Mouse (Mus musculus) liver, adult 2 months (tissue): ENCODE measurements around the gene Wdr35.

Source experiments
- CTCF ChIP-seq: fragments of 200-500 bp; IDR thresholded peaks from 2 replicates; pipeline ENCODE4 v1.5.1; 2011; ENCODE audit warnings: low read depth, low read length, control low read depth
- POLR2A ChIP-seq: fragments of 200-500 bp; IDR thresholded peaks from 2 replicates; pipeline ENCODE4 v1.6.1; 2011; ENCODE audit warnings: low read length, control low read depth; ENCODE audit not compliant: insufficient read depth; ENCODE audit errors: extremely low read depth

DNA sequence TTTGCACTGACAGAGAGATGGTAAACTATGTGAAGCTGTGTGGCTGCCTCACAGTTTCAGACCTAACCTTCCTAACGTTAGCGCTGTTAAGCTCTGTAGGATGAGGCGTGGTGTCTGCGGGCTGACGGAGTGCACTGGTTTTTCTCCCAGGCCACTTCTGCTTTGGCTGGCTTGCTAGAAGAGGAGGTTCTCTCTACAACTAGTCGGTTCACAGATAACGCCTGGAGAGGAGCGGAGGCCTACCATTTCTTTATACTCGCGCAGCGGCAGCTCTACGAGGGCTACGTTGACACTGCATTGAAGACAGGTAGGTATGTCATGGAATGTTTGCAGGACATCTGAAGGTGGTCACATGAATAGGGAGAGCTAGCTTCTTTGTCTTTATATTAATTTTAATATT lies 51.0 kb downstream of the Wdr35 start:
- TF ChIP-seq CTCF = no peak
- TF ChIP-seq POLR2A = no peak
